Mouse (Mus musculus) 416B (cell line): ENCODE data around the gene Pnpla7.

ENCODE experiments used
- DNase-seq: peaks from one replicate; pipeline ENCODE4 v3.0.0; 2011; ENCODE audit warnings: low read depth

The Pnpla7 gene

GRCm38 (mm10) chr2:24995332-24995731, 19.5 kb downstream of the Pnpla7 start:
- DNase-seq: no peak

DNA sequence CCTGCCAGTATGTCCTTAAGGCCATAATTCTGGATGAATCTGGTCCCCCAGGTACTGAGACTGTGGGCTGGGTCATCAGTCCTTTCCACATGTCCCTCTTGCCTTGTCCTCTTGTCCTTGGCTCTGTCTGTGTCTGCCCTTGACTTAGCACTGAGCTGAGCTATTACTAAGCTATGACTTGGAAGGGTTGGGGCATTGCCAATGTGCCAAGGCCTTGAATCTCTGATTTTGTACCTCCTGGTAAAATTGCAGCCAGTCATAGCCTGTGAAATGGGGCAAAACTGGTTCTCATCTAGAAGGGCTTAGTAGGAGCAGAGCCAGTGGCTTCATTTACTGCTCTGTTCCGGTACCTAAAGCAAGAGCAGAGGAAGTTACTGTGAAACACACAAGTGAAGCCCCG, 20.6 kb downstream of the Pnpla7 start:
- no peak for DNase-seq

DNA sequence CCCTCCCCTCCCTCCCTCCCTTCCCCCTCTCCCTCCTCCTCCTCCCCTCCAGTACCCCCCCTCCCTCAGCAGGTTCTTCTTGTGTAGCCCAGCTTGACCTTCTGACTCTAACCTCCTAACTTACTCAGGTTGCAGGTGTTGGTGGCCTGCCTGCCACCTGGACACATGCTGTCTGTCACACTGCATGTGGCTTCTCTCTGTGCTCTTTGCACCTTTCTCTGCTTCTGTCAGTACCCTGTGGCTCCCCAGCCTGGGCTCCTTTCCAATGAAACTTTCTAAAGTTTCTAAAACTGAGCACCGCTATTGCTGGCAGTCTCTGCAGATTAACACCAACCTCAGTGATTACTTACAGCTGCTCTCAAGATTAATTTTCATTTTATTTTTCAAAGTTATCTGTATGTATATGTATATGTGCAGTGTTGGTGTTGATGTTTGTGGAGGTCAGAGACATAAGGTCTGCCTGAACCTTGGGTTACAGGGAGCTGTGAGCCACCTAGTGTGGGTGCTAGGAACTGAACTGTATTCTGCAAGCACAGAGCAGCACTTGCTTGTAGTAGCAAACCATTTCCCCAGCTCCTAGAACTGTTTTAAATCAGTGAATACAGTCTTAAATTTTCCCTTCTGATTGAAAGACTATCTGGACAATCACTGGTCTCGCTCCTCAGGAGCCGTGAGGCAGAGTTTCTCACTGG, 24.9 kb downstream of the Pnpla7 start:
- peak; percentile 62 for DNase-seq

GRCm38 (mm10) chr2:25003946-25004786, 28.3 kb downstream of the Pnpla7 start:
- no peak for DNase-seq

DNA sequence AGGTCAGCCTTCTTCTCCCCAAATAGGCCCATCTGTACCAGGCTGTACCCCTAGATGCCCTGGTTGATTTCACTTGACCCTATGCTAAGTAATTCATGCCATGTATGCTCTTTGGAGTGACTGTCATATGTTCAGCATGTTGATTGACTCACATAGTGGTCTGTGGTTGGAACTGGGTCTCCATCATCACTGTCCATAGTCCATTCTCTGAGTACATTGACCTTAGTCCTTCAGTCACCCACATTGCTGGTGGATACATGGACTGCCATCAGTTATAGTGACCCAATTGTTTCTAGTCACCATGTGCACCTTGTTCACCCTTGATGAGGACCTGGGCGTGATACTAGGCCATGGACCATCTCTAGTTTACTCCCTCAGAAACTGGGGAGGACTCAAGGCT, 30.9 kb downstream of the Pnpla7 start:
- DNase-seq: no peak

DNA sequence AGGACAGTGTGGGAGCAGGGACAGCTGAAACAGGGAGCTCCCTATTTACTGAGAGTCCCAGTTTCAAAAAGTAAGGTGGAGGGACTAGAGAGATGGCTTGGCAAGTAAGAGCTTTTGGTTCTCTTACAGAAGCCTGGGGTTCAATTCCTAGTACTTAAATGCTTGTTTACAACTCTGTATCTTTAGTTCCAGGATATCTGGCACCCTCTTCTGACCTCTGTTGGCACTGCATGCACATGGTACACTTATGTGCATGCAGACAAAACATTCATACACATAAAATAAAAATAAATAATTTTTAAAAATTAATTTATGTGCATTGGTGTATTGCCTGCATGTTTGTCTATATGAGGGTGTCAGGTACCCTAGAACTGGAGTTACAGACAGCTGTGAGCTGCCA, 32.4 kb downstream of the Pnpla7 start:
- peak; percentile 55 for DNase-seq

DNA sequence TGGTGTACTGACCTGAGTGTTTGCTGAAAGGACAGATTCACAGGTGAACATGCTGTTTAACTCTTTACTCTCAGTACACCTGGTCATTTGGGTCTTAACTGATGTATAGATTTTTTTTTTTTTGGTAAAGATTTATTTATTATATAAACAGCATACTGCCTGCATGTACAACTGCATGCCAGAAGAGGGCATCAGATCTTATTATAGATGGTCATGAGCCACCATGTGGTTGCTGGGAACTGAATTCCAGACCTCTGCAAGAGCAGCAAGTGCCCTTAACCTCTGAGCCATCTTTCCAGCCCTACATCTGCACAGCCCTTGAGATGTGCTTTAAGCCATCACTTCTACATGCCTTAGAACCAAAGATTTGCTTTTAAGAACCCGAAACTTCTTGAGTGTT, 46.8 kb downstream of the Pnpla7 start:
- peak; percentile 40 for DNase-seq

- DNase-seq: no peak
These were observed 49.3 kb downstream of the Pnpla7 start for GRCm38 (mm10) chr2:25025109-25025508.

DNA sequence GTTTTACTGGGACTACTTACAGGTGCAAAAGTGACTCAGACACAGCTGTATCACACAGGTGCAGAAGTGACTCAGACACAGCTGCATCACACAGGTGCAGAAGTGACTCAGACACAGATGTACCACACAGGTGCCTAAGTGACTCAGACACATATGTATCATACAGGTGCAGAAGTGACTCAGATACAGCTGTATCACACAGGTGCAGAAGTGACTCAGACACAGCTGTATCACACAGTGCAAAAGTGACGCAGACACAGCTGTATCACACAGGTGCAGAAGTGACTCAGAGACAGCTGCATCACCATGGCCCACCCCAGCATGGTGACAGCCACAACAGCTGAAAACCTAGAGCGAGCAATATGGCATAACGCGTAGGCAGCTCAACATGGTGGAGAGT, 59.2 kb downstream of the Pnpla7 start:
- no peak for DNase-seq

DNA sequence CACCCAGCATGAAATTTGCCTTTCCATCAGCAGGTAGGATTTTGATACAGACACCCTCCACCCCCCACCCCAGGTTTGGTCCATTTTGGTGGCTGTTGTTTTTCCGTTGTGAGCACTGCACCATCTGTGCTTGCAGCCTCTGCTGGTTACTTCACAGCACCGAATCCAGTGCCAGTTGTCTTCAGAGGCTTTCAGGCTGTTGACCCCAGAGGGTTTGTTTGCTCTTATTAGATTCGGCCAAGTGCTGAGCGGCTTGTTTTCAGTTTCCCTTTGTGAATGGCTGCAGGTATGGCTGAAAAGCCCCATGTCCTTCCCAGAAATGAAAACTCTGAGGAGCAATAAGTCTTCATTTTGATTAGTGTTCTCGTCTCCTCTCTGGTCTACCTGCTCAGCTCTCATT, 64.3 kb downstream of the Pnpla7 start:
- DNase-seq: no peak

- no peak for DNase-seq
These were observed 75.1 kb downstream of the Pnpla7 start for GRCm38 (mm10) chr2:25050921-25051320.

GRCm38 (mm10) chr2:25051450-25051849, 75.6 kb downstream of the Pnpla7 start:
- no peak for DNase-seq

- DNase-seq: no peak
These were observed 77.3 kb downstream of the Pnpla7 start for GRCm38 (mm10) chr2:25053101-25053500.

DNA sequence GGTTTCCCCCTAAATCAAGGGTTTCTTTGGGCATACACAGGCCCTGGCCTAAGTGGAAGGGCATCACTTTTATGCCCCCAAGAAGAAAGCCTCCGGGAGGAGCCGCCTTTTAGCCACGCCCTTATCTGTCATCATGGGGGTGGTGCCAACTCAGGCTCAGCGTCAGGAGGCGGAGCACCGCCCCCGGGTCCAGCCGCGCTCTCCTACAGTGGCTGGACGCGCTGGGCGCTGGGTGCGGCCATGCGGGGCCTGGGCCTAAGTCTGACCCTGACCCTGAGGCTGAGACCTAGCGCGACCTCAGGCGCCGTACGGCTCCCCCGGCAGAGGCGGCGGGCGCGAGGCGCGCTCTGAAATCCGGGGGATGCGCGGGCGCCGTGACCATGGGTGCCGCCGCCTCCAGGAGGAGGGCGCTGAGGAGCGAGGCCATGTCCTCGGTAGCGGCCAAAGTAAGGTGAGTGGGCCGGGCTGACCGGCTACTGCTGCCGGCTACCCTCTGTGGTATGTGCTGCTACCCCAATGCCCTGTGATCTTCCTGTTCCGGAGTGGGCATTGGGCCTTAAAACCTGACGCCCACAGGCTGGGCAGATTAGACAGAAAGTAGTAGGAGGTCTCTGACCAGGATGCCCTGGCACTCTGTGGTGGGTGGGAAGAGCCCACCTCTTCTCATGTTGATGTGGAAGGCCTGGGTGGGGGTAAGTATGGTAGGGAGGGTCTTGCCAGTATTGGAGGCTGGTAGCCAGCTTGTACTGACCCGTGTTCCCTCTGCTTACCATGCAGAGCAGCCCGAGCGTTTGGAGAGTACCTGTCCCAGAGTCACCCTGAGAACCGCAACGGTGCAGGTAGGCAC, 78.6 kb downstream of the Pnpla7 start, which contains the start of gene Nsmf:
Gene Nsmf (plus strand): TSS at position 135 of the 847 bp plus-strand sequence.
- peak; percentile 84 for DNase-seq

DNA sequence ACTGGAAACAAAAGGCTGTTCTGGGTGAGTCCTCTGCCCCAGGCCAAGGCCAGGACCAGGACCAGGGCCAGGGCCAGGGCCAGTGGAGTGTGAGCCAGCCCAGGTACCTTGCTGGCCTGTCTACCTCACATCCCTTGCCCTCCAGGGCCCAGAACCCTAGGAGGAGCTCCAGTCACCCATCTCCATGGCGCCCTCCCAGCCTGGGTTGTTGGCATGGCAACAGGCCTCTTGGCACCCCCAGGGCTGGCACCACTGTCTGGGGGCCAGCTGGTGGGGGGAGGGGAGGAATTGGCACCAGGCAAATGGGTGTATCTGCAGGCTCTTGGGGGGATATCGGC, 79.2 kb downstream of the Pnpla7 start:
- no peak for DNase-seq

DNA sequence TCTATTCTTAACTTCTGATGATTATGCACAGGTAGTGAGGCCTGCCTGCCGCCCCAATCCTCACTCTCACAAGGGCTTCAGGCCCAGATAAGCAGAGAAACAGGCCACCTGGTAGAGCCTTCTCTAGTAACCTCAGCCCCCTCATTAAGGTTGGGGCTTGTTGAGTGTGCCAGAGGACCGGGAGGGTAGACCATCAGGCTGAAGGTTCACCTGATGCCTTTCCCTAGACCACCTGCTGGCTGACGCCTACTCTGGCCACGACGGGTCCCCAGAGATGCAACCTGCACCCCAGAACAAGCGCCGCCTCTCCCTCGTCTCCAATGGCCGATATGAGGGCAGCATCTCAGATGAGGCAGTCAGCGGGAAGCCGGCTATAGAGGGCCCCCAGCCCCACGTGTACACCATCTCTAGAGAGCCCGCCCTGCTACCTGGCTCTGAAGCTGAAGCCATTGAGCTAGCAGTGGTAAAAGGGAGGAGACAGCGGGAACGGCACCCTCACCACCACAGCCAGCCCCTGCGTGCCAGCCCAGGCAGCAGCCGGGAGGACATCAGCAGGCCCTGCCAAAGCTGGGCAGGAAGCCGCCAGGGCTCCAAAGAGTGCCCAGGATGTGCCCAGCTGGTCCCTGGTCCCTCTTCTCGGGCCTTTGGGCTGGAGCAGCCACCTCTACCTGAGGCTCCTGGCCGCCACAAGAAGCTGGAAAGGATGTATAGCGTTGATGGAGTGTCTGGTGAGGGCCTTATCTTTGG, 79.7 kb downstream of the Pnpla7 start:
- DNase-seq: no peak

GRCm38 (mm10) chr2:25058926-25059325, 83.1 kb downstream of the Pnpla7 start:
- DNase-seq: no peak

DNA sequence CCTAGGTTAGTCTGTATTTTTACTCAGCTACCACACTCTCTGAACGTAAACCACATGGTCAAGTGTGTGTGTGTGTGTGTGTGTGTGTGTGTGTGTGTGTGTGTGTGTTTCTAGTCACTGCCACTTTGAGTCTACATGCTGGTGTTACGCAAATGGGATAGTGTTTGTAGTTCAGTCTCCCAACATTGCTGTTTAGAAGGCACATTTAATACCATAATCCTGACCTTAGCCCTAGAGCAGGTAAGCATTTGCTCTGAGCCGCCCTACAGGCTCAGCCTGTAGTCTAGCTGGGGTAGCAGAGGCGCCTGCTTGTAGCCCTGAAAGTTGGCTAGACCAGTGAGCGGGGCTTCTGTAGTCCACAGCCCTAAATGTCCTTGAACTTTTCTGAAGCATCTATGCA, 87.7 kb downstream of the Pnpla7 start:
- no peak for DNase-seq

DNA sequence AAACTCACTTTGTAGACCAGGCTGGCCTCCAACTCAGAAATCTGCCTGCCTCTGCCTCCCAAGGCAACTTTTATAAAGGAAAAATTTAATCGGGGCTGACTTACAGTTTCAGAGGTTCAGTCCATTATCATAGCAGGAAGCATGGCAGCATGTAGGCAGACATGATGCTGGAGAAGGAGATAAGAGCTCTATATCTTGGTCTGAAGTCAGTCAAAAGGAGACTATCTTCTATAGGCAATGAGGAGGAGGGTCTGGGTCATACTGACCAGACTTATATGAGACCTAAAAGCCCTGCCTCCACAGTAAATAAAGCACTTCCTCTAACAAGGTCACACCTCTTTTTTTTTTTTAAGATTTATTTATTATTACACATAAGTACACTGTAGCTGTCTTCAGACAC, 88.5 kb downstream of the Pnpla7 start:
- DNase-seq: no peak

- DNase-seq: peak; percentile 55
These were observed 89.7 kb downstream of the Pnpla7 start for GRCm38 (mm10) chr2:25065537-25065936.

DNA sequence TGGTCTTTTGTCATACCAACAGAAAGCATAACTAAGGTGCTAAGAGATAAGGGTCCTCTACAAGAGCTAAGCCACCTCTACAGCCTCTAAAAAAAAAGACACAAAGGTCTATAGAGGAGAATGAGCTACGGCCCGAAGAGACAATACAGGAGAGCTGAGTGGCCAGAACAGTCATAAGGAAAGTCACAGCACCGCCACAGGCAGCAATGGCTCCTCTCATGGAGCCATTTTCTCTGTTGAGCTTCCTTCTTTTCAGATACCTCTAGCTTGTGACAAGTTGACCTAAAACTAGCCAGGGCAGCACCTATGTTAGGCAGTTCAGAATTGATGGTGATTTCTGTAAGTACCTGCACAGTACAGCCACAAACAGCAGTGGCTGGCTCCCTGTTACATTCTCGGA, 90.7 kb downstream of the Pnpla7 start:
- no peak for DNase-seq

DNA sequence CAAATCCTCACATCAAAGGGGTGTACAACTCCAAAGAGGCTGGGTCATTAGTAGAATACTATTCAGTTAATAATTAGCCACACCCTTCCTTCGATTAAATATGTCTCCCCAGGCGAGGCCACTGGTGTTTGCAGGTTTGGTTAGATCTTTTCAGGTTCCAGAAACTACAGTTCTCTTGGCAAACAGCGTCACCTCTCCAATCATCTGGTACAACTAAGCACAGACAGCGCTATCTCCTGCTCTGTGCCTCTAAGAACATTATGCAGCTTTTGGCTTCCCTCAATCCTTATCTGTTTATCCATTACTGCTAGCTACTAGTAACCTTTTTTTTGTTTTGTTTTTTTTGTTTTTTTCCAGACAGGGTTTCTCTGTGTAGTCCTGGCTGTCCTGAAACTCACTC, 93.7 kb downstream of the Pnpla7 start:
- no peak for DNase-seq
